Mouse (Mus musculus): ENCODE results near the gene Rundc3a. TPM values are rescaled to one million over a fixed set of nuclear protein-coding genes. Genes with fewer than 3 reads are reported as not detected.

Rundc3a gene
- total and polyA plus RNA-seq, 2 experiments from 2014 or later: 121 to 306 TPM

GRCm38 (mm10) chr11:102438212-102439092 is 45.2 kb downstream of the Rundc3a start:
- ATAC-seq: peak; percentile 47
- Histone ChIP-seq H3K36me3 (ENCODE audit: insufficient read depth) (peaks cover 77% of the 10 kb centered on the region), H3K27me3 (ENCODE audit: insufficient read depth, low read length) (no peaks in the 10 kb centered on the region), H3K27ac (ENCODE audit: low read depth, low read length) (peak overlapping the region; percentile 64; the same call in 1 of the 2 replicates), H3K4me3 (ENCODE audit: low read depth, low read length) (peak overlapping the region; percentile 25), H3K9me3 (ENCODE audit: low read length) (no peaks in the 10 kb centered on the region), H3K4me1 (ENCODE audit: insufficient read depth) (peaks cover 12% of the 10 kb centered on the region), H3K9ac (peak overlapping the region; percentile 47), H3K4me2 (ENCODE audit: low read depth) (peak overlapping the region; percentile 55)
- peak; percentile 87 for DNase-seq
- 12% methylated on average over 77 of the region's 77 CpGs for WGBS
- TF ChIP-seq CTCF (IDR thresholded peaks at IDR 0.05; ENCODE audit: low read depth): peak; percentile 82

- Histone ChIP-seq H3K9ac (0 out of 2 replicates have a peak overlapping the region, but pooled peaks have one; percentile 47), H3K27ac (ENCODE audit: low read depth, low read length) (peak overlapping the region; percentile 45; the same call in 1 of the 2 replicates), H3K4me1 (ENCODE audit: insufficient read depth) (peaks cover 14% of the 10 kb centered on the region), H3K27me3 (ENCODE audit: insufficient read depth, low read length) (no peaks in the 10 kb centered on the region), H3K9me3 (ENCODE audit: low read length) (no peaks in the 10 kb centered on the region), H3K36me3 (ENCODE audit: insufficient read depth) (peaks cover 78% of the 10 kb centered on the region), H3K4me3 (ENCODE audit: low read depth, low read length) (no peak overlapping the region), H3K4me2 (ENCODE audit: low read depth) (no peak overlapping the region)
- WGBS: 71% methylated on average over 14 of the region's 14 CpGs
- no peak for TF ChIP-seq CTCF (IDR thresholded peaks at IDR 0.05; ENCODE audit: low read depth)
- ATAC-seq (no peak), DNase-seq (no peak)
These were observed 46.2 kb downstream of the Rundc3a start for GRCm38 (mm10) chr11:102439093-102440082.

- no peak for TF ChIP-seq CTCF (IDR thresholded peaks at IDR 0.05; ENCODE audit: low read depth)
- H3K4me1 ChIP-seq (ENCODE audit: insufficient read depth): peaks cover 19% of the 10 kb centered on the region
- H3K27me3 ChIP-seq (ENCODE audit: insufficient read depth, low read length): no peaks in the 10 kb centered on the region
- peaks cover 73% of the 10 kb centered on the region for H3K36me3 ChIP-seq (ENCODE audit: insufficient read depth)
- H3K4me2 ChIP-seq (ENCODE audit: low read depth): no peak overlapping the region
- 84% methylated on average over 8 of the region's 8 CpGs for WGBS
- H3K4me3 ChIP-seq (ENCODE audit: low read depth, low read length): no peak overlapping the region
- no peaks in the 10 kb centered on the region for H3K9me3 ChIP-seq (ENCODE audit: low read length)
- no peak overlapping the region for H3K9ac ChIP-seq
- DNase-seq (no peak), ATAC-seq (no peak)
- H3K27ac ChIP-seq (ENCODE audit: low read depth, low read length): no peak overlapping the region
These were observed 47.1 kb downstream of the Rundc3a start for GRCm38 (mm10) chr11:102440255-102440654.

- Histone ChIP-seq H3K27me3 (ENCODE audit: insufficient read depth, low read length) (no peaks in the 10 kb centered on the region), H3K4me2 (ENCODE audit: low read depth) (no peak overlapping the region), H3K36me3 (ENCODE audit: insufficient read depth) (peaks cover 61% of the 10 kb centered on the region), H3K9ac (no peak overlapping the region), H3K4me1 (ENCODE audit: insufficient read depth) (peaks cover 26% of the 10 kb centered on the region), H3K27ac (ENCODE audit: low read depth, low read length) (no peak overlapping the region), H3K4me3 (ENCODE audit: low read depth, low read length) (no peak overlapping the region), H3K9me3 (ENCODE audit: low read length) (no peaks in the 10 kb centered on the region)
- DNase-seq (peak; percentile 35), ATAC-seq (no peak)
- peak; percentile 43 for TF ChIP-seq CTCF (IDR thresholded peaks at IDR 0.05; ENCODE audit: low read depth)
- 82% methylated on average over 3 of the region's 3 CpGs for WGBS
These were observed 48.2 kb downstream of the Rundc3a start for GRCm38 (mm10) chr11:102441434-102441833.

GRCm38 (mm10) chr11:102442089-102442488 is 48.9 kb downstream of the Rundc3a start:
- Histone ChIP-seq H3K27ac (ENCODE audit: low read depth, low read length) (no peak overlapping the region), H3K9me3 (ENCODE audit: low read length) (no peaks in the 10 kb centered on the region), H3K4me3 (ENCODE audit: low read depth, low read length) (no peak overlapping the region), H3K9ac (no peak overlapping the region), H3K4me2 (ENCODE audit: low read depth) (no peak overlapping the region), H3K4me1 (ENCODE audit: insufficient read depth) (peaks cover 25% of the 10 kb centered on the region), H3K27me3 (ENCODE audit: insufficient read depth, low read length) (no peaks in the 10 kb centered on the region), H3K36me3 (ENCODE audit: insufficient read depth) (peaks cover 58% of the 10 kb centered on the region)
- 89% methylated on average over 6 of the region's 6 CpGs for WGBS
- DNase-seq (no peak), ATAC-seq (no peak)
- TF ChIP-seq CTCF (IDR thresholded peaks at IDR 0.05; ENCODE audit: low read depth): no peak

GRCm38 (mm10) chr11:102443740-102444139 is 50.5 kb downstream of the Rundc3a start:
- H3K27me3 ChIP-seq (ENCODE audit: insufficient read depth, low read length): no peaks in the 10 kb centered on the region
- WGBS: 69% methylated on average over 12 of the region's 12 CpGs
- H3K9me3 ChIP-seq (ENCODE audit: low read length): no peaks in the 10 kb centered on the region
- H3K4me1 ChIP-seq (ENCODE audit: insufficient read depth): peaks cover 24% of the 10 kb centered on the region
- TF ChIP-seq CTCF (IDR thresholded peaks at IDR 0.05; ENCODE audit: low read depth): no peak
- no peak overlapping the region for H3K4me3 ChIP-seq (ENCODE audit: low read depth, low read length)
- peaks cover 43% of the 10 kb centered on the region for H3K36me3 ChIP-seq (ENCODE audit: insufficient read depth)
- no peak overlapping the region for H3K27ac ChIP-seq (ENCODE audit: low read depth, low read length)
- no peak overlapping the region for H3K9ac ChIP-seq
- ATAC-seq: no peak
- no peak overlapping the region for H3K4me2 ChIP-seq (ENCODE audit: low read depth)
- DNase-seq: no peak

All from forebrain, postnatal 0 days (tissue).